Mouse (Mus musculus) ovary, postnatal 14 days (tissue): ENCODE measurements around the gene G6pc3.

ENCODE experiments used
- DNase-seq: peaks from one replicate; pipeline ENCODE4 v3.0.0; 2022; ENCODE audit warnings: low spot score

The G6pc3 gene

GRCm38 (mm10) chr11:102218783-102219182 is 29.4 kb downstream of the G6pc3 start:
- DNase-seq = peak; percentile 91

- no peak for DNase-seq
Observed at GRCm38 (mm10) chr11:102219247-102219993, 30.0 kb downstream of the G6pc3 start.

GRCm38 (mm10) chr11:102219994-102220346 is 30.6 kb downstream of the G6pc3 start:
- no peak for DNase-seq

- no peak for DNase-seq
Observed at GRCm38 (mm10) chr11:102220451-102220850, 31.0 kb downstream of the G6pc3 start.

- no peak for DNase-seq
Observed at GRCm38 (mm10) chr11:102221243-102221953, 32.0 kb downstream of the G6pc3 start.

GRCm38 (mm10) chr11:102221954-102222351 is 32.5 kb downstream of the G6pc3 start:
- DNase-seq = no peak

- no peak for DNase-seq
Observed at GRCm38 (mm10) chr11:102223166-102223565, 33.7 kb downstream of the G6pc3 start.

GRCm38 (mm10) chr11:102224686-102225085 is 35.3 kb downstream of the G6pc3 start:
- DNase-seq = no peak

GRCm38 (mm10) chr11:102225221-102225620 is 35.8 kb downstream of the G6pc3 start:
- no peak for DNase-seq

- no peak for DNase-seq
Observed at GRCm38 (mm10) chr11:102226067-102226978, 36.9 kb downstream of the G6pc3 start.

- no peak for DNase-seq
Observed at GRCm38 (mm10) chr11:102227270-102228190, 38.1 kb downstream of the G6pc3 start.

- DNase-seq = no peak
Observed at GRCm38 (mm10) chr11:102228191-102228545, 38.7 kb downstream of the G6pc3 start.

GRCm38 (mm10) chr11:102228646-102229268 is 39.3 kb downstream of the G6pc3 start:
- DNase-seq = no peak

GRCm38 (mm10) chr11:102229331-102229953 is 40.0 kb downstream of the G6pc3 start:
- no peak for DNase-seq

- peak; percentile 93 for DNase-seq
Observed at GRCm38 (mm10) chr11:102230006-102230741, 40.8 kb downstream of the G6pc3 start, which contains the start of gene Hdac5. Gene Hdac5 (minus strand): TSS chr11:102230166.

GRCm38 (mm10) chr11:102236022-102236421 is 46.6 kb downstream of the G6pc3 start:
- DNase-seq = no peak

GRCm38 (mm10) chr11:102240636-102241035 is 51.2 kb downstream of the G6pc3 start:
- DNase-seq = no peak

- DNase-seq = no peak
Observed at GRCm38 (mm10) chr11:102241246-102241645, 51.8 kb downstream of the G6pc3 start.

- no peak for DNase-seq
Observed at GRCm38 (mm10) chr11:102241874-102242273, 52.5 kb downstream of the G6pc3 start.
